Mouse (Mus musculus) urinary bladder, postnatal 25 days (tissue): Measurements from ENCODE around the gene Gpr146.
A peak's percentile ranks its signal among the peaks of the same experiment; 100 is the strongest.
"Not testable (repeated sequence)": the region's sequence is repeated elsewhere in the genome, so short reads cannot be mapped to it uniquely, and the experiment has no call there.

Experiments used
- DNase-seq: peaks from one replicate; pipeline ENCODE4 v3.0.0; 2022; ENCODE audit warnings: low spot score

Gene Gpr146

DNA sequence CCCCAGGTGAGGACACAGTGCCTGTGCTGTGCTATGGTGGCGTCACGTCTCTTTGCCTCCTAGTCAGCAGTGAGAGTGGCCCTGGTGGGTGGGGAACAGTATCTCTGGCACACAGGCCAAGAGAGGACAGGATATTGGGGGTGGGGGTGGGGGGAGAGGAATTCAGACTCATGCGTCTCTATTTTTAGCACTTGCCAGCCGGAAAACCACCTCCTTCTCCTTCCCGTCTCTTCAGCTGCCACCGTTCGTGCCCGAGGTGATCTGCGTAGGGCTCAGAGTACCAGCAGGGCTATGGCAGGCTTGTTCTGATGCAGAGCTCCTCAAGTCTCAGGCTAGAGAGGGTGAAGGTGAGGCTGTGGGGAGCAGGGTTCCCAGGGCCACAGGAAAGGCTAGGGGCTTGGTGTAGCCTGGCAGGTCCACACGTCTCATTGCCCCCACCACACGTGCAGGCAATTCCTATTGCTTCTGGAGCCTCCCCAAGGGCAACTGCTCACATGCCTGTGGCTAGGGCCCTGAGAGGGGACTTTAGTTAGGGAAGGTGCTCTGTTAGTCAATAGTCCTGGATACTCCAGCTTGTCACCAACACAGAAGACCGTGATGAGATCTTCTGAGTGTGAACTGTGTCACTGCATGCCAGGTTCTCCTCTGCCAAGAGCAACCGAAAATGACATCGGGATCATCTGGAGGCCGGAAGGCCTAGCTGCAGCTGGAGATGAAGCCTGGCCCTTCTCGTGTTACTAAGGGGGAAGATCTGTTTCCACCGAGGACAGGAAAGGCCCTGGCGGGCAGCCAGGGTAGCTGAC, at the start of gene Gpr146:
Gene Gpr146, plus strand, starts transcription at position 230 of the 803 bp plus-strand sequence.
- DNase-seq = no peak

- DNase-seq = no peak
Observed at GRCm38 (mm10) chr5:139330766-139331165, 46.7 kb upstream of the Gpr146 start.

DNA sequence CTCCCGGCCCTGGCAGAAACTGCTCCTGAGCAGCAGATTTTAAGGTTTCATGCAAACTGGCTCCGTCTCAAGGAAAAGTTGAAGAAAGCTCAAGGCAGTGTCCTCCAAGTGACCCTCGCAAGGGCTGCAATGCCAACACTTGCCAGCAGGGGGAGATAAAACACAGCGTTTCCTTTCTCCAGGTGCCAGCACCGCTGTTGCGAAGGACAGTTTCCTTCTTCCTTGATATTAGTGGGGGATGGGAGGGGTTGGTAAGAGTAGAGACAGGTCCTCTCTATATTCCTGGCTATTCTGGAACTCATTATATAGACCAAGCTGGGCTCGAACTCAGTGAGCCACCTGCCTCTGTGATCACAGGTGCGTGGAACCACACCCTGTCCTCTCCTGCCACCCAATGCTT, 45.8 kb upstream of the Gpr146 start:
- DNase-seq = peak; percentile 80

DNA sequence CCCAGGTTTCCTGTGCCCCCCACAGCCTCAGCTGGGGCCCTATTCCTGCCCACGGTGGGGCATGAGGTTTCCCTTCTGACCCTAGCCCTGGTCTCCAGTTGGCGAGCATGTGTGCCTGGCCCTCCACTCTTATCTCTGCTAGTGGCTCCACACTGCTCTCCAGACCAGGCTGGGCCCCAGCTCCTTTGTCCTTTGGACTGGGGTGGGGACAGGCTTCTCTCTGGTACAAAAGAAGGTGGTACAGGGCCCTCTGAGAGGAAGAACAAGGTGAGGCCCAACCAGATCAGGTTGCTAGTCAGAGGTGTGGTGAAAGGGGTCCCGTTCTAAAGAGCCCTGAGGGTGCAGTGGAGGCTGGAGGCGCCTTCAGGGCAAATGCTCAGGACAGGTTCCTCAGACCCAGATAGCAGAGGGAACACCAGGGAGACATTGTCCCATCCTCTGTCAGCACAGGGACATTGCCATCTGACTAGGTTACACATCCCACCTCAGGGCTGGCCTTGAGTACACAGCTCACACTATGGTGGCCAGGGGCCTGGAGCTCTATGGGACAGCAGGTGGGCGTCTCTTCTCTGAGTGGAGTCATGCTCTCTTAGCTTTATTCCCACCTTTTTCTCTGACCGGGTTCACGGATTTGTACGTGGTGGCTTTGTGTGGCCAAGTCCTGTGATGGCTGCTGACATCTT, 44.8 kb upstream of the Gpr146 start:
- no peak for DNase-seq

GRCm38 (mm10) chr5:139333301-139334013, 44.0 kb upstream of the Gpr146 start:
- DNase-seq = no peak

DNA sequence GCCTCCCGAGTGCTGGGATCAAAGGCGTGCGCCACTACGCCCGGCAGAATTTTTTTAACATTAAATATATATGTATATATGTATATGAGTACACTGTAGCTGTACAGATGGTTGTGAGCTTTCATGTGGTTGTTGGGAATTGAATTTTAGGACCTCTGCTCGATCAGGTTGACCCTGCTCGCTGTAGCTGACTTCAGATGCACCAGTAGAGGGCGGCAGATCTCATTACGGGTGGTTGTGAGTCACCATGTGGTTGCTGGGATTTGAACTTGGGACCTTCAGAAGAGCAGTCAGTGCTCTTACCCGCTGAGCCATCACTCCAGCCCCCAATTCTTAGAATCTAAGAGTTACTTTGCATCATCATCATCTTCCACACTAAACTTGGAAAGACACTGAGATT, 43.1 kb upstream of the Gpr146 start:
- DNase-seq = not testable (repeated sequence)

GRCm38 (mm10) chr5:139335634-139336033, 41.9 kb upstream of the Gpr146 start:
- DNase-seq = no peak

DNA sequence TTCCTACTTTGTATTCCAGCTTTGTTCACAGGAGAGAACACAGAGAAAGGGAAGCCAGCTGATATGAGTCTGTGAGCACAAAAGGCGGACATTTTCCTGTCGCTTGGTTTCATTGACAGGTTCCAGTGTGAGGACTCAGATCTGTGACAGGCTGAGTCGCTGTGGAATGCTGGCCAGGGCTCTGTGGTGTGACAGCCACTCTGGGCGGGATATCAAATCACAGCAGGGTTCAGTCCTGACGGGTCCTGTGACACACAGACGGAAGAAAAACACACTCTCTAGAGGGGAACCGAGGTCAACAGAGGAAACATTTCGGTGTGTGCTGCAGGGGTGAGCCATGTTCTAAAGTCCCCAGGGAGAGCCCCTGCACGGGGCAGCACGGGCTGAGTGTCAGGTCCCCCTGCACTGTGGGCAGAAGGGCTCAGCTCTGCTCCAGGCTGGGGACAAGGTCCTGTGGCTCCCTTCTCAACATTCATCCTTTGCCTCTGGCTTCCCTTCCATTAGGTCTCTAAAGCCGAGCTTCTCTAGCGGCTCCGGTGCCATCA, 39.6 kb upstream of the Gpr146 start:
- no peak for DNase-seq

DNA sequence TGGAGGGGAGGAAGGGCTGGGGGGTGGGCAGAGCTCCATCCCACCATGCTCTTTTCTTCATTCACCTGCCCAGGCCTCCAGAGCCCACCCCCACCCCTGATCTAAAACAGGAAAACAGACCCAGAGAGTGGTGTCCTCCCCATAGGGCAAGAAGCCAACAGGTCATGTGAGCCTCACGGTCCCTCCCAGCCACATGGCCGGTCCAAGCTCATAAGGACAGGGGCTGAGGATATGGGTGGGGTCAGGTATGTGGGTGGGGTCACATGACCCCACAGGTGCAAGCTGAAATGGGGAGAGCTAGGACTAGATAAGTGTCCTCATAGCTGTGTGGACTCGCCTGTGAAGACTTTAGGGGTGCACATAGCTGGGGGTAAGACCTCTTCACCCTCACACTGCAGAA, 39.1 kb upstream of the Gpr146 start:
- no peak for DNase-seq

- no peak for DNase-seq
Observed at GRCm38 (mm10) chr5:139338891-139339290, 38.6 kb upstream of the Gpr146 start.

DNA sequence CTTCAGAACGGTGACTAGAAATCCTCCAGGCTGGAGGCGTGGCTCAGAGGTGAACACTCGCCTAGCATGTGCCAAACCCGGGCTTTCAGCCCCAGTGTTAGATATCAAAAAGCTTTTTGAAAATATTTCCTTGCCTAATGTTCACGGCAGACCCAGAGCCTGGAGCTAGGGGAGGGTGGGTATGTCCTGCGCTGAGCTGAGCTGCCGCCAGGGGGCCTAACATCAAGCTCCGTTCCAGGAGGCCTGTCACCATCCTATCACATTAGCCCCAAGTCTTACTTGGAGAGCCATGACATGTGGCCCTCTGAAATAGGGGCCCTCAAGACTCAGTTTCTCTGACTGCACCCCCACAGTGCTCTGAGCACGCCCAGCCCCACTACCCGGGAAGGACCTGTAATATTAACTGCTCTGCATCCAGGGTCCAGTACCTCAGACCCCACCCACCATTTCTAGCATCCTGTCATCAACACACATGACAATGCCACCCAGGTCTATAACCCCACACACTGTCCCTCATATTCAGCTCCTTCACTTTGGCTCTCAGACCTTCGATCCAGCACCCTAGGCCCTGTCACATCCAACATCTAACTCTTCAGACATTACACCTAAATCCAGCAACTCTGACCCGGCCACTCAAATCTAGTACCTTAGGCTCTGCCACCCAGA, 33.3 kb upstream of the Gpr146 start:
- peak; percentile 68 for DNase-seq

- peak; percentile 96 for DNase-seq
Observed at GRCm38 (mm10) chr5:139344687-139345363, 32.7 kb upstream of the Gpr146 start.

- no peak for DNase-seq
Observed at GRCm38 (mm10) chr5:139345364-139345714, 32.2 kb upstream of the Gpr146 start.

DNA sequence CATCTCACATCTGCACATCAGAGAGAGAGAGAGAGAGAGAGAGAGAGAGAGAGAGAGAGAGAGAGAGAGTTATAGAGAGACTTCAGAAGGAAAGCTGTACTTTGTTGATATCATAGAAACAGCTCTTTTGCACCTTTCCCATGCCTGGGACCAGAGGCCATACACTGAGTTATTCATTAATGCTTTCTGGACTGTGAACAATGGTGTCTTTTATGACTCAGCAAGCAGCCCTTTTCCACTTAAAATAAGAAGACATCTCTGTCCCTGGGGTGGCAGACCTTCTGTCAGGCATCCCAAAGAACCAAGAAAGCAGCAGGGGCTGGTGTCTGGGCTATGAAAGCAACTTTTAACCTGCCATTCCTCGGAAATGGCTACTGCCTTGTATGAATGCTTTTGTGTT, 30.3 kb upstream of the Gpr146 start:
- no peak for DNase-seq

DNA sequence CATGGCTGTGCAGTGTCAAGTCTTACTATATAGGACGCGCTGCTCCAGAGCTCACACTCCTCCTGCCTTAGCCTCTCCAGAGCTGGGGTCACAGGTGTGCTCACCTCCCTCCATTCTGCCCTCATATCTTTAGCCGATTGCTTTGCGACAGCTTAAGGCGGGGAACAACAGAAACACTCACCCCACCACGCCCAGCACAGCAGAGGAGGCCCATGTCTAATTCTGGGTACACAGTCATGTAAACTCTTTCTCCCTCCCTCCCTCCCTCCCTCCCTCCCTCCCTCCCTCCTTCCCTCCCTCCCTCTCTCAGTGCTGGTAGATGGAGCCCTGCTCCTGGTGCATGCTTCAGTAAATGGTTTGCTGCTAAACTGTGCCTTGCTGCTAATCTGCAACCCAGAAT, 27.8 kb upstream of the Gpr146 start:
- DNase-seq = no peak

- DNase-seq = no peak
Observed at GRCm38 (mm10) chr5:139351134-139351533, 26.4 kb upstream of the Gpr146 start, which contains the start of gene Cox19. TSS of gene Cox19 (minus strand) at chr5:139351418.

DNA sequence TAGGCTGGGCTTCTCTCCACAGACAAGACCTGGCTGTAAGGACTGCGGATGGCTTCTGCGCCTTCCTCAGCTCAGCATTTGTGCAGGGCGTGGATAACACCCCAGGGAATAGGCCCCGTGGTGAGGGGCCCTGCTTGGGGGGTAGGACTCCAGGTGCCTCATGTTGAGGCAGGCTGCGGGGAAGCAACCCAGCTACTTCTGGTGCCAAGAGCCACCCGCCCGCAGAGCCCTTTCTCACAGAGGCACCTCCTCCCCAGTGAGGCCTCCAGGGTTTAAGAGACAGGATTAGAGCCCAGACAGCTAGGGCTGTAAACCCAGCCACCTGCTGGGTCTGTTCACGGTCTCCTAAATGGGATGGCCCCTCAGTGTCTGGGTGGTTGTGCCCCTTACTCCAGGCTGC, 25.9 kb upstream of the Gpr146 start:
- DNase-seq = no peak

DNA sequence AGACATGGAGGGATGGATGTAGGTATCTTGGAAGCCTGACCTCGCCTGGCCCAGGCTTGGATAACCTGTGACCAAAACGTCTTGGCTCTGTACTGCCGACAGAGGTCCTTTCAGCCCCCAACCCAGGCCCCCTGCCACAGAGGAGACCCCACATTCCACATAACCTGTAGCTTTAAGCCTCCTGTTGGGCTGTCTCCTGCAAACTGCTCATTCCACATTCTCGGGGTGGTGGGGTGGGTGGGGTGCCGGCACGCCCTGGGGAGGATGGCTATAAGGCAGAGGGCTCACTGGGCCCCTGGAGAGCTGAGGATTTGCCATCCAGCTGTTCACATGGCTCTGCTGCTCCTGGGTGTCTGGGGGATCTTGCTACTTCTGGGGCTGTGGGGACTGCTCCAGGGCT, 25.2 kb upstream of the Gpr146 start, which contains the start of gene Cyp2w1:
Gene Cyp2w1, plus strand, starts transcription at position 301 of the 400 bp plus-strand sequence.
- no peak for DNase-seq

DNA sequence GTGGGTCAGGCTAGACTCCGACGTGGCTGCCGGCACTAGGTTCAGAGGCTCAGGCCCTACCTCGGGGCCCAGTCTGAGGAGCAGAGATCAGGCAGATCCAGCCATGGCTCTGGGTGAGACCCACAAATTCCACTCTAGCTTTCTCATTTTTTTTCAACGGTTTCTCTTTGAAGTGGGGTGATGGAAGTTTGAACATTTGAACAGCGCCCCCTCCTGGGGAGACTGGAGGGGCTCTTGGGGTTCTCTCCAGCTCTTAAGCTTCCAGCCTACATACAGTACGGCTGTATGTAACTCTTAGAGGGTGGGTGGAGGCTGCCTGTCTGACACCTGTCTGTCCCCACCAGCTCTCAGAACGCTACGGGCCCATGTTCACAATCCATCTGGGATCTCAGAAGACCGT, 24.0 kb upstream of the Gpr146 start:
- DNase-seq = peak; percentile 24

DNA sequence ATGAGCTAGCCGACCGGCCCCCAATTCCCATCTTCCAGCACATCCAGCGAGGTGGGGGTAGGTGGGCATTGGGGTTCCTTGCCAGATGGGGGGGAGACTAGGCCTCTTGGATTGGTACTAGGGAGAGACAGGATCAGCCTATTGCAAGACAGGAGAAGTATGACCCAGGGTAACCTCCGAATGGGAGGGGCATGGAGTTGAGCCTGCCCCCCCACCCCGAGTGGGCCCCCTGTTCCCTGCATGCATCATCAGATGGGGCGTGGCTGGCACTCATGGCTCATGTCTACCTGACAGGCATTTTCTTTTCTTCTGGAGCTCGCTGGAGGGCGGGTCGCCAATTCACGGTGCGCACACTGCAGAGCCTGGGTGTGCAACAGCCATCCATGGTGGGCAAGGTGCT, 23.6 kb upstream of the Gpr146 start:
- no peak for DNase-seq

DNA sequence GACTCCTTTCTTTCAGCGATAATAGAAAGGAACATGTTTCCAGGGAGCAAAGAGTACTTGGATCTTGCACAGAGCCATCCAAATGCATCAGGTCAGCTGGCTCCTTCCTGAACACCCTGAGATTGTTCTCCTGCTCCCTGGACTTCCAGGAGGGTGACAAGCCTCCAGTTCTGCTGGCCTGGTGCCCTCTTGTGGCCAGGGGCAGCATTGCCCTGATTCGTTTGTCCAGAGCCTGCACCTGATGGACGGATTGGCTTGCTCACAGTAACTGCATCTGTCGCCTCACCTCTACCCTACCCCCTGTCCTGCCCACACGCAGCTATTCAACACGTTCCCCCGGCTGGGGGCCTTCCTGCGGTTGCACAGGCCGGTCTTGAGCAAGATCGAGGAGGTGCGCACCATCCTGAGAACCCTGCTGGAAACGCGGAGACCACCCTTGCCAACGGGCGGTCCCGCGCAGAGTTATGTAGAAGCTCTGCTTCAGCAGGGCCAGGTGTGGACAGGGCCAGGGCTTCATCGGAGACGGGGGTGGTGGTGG, 22.2 kb upstream of the Gpr146 start:
- peak; percentile 77 for DNase-seq
